Comparison of ENCODE assay signal across 13 mouse cellular contexts in genomic region chr2:72427288-72427687, GRCm38 (mm10). TPM values are rescaled to one million over a fixed set of nuclear protein-coding genes. Genes with fewer than 3 reads are reported as not detected.
A peak's percentile ranks its signal among the peaks of the same experiment; 100 is the strongest.
DNase-seq lines count a peak whose midpoint lies in the region; ATAC-seq and TF ChIP-seq lines count a peak whose summit lies in the region.
"Had no signal": no experiment of that assay in that cellular context is flagged by ENCODE, and none has a peak within 500 bp of the region (broad histone marks: within the 10 kb centered on the region; RNA-seq: fewer than 3 reads in every experiment).

No protein-coding gene starts in this region.

- intact Hi-C loops in left cerebral cortex, postnatal 4 days (cut with DNase I) = no loop called here
- intact Hi-C loops in left cerebral cortex, postnatal 14 days (cut with DNase I) = no loop called here

- H3K36me3 ChIP-seq in hindbrain, embryonic 12.5 days = no peaks in the 10 kb centered on the region
- no peaks in the 10 kb centered on the region for H3K36me3 ChIP-seq in midbrain, embryonic 15.5 days (replicated peaks)
- H3K36me3 ChIP-seq in kidney, adult 2 months (ENCODE audit: control insufficient read depth, insufficient read depth, low read length) = no peaks in the 10 kb centered on the region
- H3K36me3 ChIP-seq: liver, embryonic 12.5 days had no signal

- no peaks in the 10 kb centered on the region for H3K9me3 ChIP-seq in hindbrain, embryonic 12.5 days (replicated peaks)
- 0 out of 2 replicates have a peak, but pooled peaks cover 3% of the 10 kb centered on the region for H3K9me3 ChIP-seq in midbrain, embryonic 15.5 days
- H3K9me3 ChIP-seq: liver, embryonic 12.5 days had no signal

- H3K27me3 ChIP-seq in hindbrain, embryonic 12.5 days = no peaks in the 10 kb centered on the region
- no peaks in the 10 kb centered on the region for H3K27me3 ChIP-seq in midbrain, embryonic 15.5 days (replicated peaks)
- H3K27me3 ChIP-seq in kidney, adult 2 months (replicated peaks; ENCODE audit: control insufficient read depth, insufficient read depth, low read length) = no peaks in the 10 kb centered on the region
- H3K27me3 ChIP-seq: liver, embryonic 12.5 days had no signal

- TF ChIP-seq POLR2A in kidney, adult 2 months (IDR thresholded peaks at IDR 0.05; ENCODE audit: low read depth, low read length) = no peak

- no peak overlapping the region for H3K4me3 ChIP-seq in hindbrain, embryonic 12.5 days
- peak overlapping the region; percentile 22 for H3K4me3 ChIP-seq in midbrain, embryonic 15.5 days
- no peak overlapping the region for H3K4me3 ChIP-seq in kidney, adult 2 months (ENCODE audit: insufficient read depth, low read depth, low read length)
- H3K4me3 ChIP-seq: liver, embryonic 12.5 days had no signal

- H3K4me2 ChIP-seq in hindbrain, embryonic 12.5 days (replicated peaks) = peak overlapping the region; percentile 32
- peak overlapping the region; percentile 45 for H3K4me2 ChIP-seq in midbrain, embryonic 15.5 days
- H3K4me2 ChIP-seq: liver, embryonic 12.5 days had no signal

- H3K4me1 ChIP-seq in hindbrain, embryonic 12.5 days = peaks cover 22% of the 10 kb centered on the region
- peaks cover 39% of the 10 kb centered on the region for H3K4me1 ChIP-seq in midbrain, embryonic 15.5 days
- no peaks in the 10 kb centered on the region for H3K4me1 ChIP-seq in kidney, adult 2 months (ENCODE audit: control insufficient read depth, insufficient read depth, low read length)
- H3K4me1 ChIP-seq: liver, embryonic 12.5 days had no signal

- H3K27ac ChIP-seq in hindbrain, embryonic 12.5 days = peak overlapping the region; percentile 70
- H3K27ac ChIP-seq in midbrain, embryonic 15.5 days = peak overlapping the region; percentile 75
- no peak overlapping the region for H3K27ac ChIP-seq in kidney, adult 2 months (ENCODE audit: insufficient read depth, low read depth, low read length)
- H3K27ac ChIP-seq: liver, embryonic 12.5 days had no signal

- ATAC-seq in hindbrain, embryonic 12.5 days (ENCODE audit: low FRiP score) = peak; percentile 81
- peak; percentile 81 for ATAC-seq in midbrain, embryonic 15.5 days (replicated peaks)
- ATAC-seq: inflammation-experienced regulatory T-cells, adult 6 months; liver, embryonic 12.5 days had no signal

- DNase-seq in left cerebral cortex, postnatal 4 days = peak; percentile 12
- DNase-seq in left cerebral cortex, postnatal 14 days (ENCODE audit: low spot score in 2 of 2) = no peak
- no peak for DNase-seq in kidney, adult 2 months
- DNase-seq in lung, postnatal 14 days = no peak
- DNase-seq in adrenal gland, postnatal 25 days = no peak
- DNase-seq: cerebellum, adult 9-10 months; kidney, postnatal 10 days; right cerebral cortex, postnatal 14 days; thymus, postnatal 25 days had no signal

- 50% methylated on average over 11 of the region's 11 CpGs for WGBS in hindbrain, embryonic 12.5 days
- 24% methylated on average over 11 of the region's 11 CpGs for WGBS in midbrain, embryonic 15.5 days
- 86% methylated on average over 11 of the region's 11 CpGs for WGBS in kidney, adult 2 months

- H3K9ac ChIP-seq in hindbrain, embryonic 12.5 days = no peak overlapping the region
- no peak overlapping the region for H3K9ac ChIP-seq in midbrain, embryonic 15.5 days
- H3K9ac ChIP-seq: liver, embryonic 12.5 days had no signal

- no peak for TF ChIP-seq CTCF in kidney, adult 2 months (conservative IDR thresholded peaks at IDR 0.05; ENCODE audit: insufficient read depth, insufficient read length, low read depth, low read length)

RNA-seq across cellular contexts. Expression of gene Cdca7, which starts 48.7 kb away (rescaled TPM):
- 10 to 100 TPM; 13.3 to 17.2 TPM for total RNA-seq in left cerebral cortex, postnatal 4 days (2021)
- 1 to 10 TPM; 5.4 to 6.1 TPM for total RNA-seq in left cerebral cortex, postnatal 14 days (2021)
- 100 and 101 TPM in 2 replicates for polyA plus RNA-seq in hindbrain, embryonic 12.5 days (2016; fragmentation: Nextera tagmentation; extraction: Ambion mirVana)
- 21.3 and 21.5 TPM in 2 replicates for polyA plus RNA-seq in midbrain, embryonic 15.5 days (2015; fragmentation: Nextera tagmentation; extraction: Ambion mirVana)
- 1.4 and 1.7 TPM in 2 replicates for polyA plus RNA-seq in kidney, adult 2 months (2012; rRNA removed)
- total RNA-seq in adrenal gland, postnatal 25 days (2021) = 6.9 and 7.5 TPM in 2 replicates
